Mouse (Mus musculus): ENCODE results near the gene Tmem163.

Gene Tmem163

DNA sequence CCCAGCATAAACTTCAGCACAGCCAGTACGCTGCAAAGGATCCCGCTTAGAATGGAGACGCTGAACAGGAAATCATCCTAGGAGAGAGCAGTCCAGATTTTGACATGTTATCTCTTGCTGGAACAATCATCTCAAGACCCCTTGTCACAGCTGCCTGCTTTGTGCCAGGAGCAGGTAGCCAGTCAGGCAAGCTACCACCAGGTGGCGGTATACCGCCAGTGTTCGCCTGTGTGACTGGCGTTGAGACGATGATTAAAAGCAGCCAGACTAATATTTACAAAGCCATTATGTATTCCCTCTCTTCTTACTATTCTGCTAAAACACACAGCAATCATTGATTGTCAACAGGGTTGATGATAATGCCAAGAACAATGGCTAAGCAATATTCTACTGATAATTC is 179.1 kb downstream of the Tmem163 start:
- peak; percentile 72 for DNase-seq (ENCODE audit: low read depth, low spot score)

DNA sequence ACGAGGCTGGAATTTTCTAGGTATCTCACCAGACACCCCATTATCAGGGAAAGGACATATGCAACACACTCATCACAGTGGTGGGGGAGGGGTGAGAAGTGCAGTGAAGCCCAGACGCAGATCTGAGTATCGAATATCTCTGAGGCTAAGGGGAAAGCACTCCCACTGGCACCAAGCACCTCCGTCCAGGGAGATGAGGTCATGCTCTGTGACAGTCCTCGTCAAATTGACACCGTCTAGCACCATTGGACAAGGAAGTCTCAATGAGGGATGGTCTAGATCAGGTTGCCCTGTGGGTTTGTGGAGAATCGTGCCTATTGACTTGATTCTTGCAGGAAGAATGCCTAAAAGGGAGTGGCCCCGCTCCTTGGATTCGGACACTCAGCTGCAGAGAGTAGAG is 180.6 kb downstream of the Tmem163 start:
- peak; percentile 42 for DNase-seq (ENCODE audit: low read depth, low spot score)

DNA sequence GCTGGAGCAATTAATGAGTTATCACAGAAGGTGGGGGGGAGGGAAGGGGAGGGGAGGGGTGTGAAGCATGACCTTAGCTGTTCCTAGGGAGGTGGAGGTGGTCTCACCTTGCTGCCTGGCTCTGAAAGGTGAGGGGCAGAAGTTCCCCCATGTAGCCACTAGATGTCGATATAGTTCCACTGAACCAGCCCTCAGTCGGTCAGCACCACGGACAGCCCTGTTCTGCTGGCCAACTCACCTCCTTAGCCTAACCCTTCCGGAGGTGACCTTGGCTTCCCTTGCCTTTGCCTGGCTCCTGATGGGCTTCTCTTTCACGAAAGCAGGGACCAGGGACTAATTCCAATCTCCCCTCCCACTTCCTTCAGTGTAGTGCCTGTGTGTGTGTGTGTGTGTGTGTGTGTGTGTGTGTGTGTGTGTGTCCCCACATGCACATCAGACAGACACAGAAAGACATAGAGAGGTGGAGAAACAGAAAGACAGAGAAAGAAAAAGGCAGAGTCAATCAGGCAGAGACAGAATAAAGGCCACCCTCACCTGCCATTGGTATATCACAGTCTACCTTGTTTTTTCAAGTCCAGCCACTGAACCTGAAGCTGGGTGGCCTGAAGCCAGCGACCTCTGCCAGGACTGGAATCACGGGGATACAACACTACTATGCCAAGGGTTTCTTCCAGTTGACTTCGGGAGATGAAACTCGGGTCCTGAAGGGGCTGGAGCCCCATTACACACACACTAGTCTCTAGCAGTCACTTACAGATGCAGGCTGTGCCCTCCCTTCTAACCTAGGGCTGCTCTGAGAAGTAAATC is 182.4 kb downstream of the Tmem163 start:
- peak; percentile 75 for DNase-seq (ENCODE audit: low read depth, low spot score)

DNA sequence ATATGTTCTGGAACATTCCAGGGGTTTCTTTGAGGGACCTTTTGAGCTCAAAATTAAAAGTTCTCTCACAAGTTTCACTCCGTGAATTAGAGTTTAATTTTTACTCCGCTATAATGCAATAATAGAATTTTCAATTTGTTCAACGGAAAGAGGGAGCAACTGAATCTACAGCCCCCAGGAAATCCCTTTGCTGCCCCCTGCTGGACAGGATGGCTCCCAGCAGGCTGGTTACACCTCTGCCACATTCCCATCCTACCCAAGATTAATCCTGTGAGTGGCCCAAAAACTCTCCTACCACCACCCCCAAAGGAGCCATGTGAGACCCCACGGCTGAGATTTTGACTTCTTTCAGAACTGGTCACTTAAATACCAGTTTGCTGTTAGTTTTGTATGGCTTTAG is 192.2 kb downstream of the Tmem163 start:
- peak; percentile 68 for DNase-seq (ENCODE audit: low read depth, low spot score)

DNA sequence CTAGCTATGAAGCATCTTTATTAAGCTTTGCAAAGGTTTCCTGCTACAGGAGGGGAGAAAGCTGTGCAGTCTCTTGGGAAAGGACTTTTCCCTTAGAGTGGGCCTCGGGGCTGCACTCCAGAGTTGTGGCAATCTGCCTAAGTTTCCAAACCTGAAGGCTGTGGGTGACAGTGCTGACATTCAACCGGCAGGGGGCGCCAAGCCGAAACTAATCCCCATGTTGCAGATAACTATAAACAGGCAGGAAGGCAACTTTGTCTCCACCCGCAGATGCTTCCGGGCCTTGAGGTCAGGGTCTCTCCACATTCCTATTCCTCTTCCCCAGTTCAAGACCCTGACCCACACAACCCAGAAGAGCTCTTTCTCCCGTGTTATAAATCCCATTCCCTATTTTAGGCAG is 194.5 kb downstream of the Tmem163 start:
- DNase-seq (ENCODE audit: low read depth, low spot score), result peak; percentile 79

DNA sequence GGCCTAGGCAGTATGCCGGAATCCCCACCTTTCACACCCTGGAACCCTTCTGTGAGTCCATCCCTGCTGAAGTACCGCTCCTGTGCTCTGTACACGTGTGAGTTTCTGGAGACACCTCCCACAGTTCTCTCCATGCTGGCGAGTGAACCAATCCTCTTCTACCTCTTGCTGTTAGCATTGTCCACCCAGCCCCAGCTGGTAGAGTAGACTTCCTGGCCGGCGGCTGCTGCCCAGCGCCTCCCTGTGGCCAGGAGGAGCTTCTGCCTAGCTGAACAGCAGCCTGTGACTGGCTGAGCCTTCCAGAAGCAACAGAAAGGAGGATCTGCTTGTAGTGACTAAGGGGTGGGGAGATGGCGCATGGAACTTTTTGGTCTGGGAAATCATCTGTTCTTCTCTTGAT is 195.2 kb downstream of the Tmem163 start:
- peak; percentile 77 for DNase-seq (ENCODE audit: low read depth, low spot score)

DNA sequence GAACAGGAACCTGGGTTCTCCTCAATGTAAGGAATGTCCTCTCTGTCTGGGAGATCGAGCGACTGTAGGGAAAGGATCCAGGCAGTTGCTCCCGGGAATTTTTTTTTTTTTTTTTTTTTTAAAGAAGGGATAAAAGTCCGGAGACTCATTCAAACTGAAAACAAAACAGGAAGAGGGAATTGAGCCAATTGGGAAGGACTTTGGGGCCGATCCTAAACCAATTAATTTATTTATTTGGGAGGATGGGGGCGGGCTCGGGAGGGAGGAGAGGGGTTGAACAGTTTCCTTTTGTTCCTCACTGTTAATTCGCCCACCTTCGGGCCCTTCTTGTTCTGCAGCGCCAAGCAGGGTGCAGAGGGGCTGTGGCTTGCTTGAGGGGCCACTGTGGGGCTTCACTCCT is 196.4 kb downstream of the Tmem163 start:
- peak; percentile 28 for DNase-seq (ENCODE audit: low read depth, low spot score)

DNA sequence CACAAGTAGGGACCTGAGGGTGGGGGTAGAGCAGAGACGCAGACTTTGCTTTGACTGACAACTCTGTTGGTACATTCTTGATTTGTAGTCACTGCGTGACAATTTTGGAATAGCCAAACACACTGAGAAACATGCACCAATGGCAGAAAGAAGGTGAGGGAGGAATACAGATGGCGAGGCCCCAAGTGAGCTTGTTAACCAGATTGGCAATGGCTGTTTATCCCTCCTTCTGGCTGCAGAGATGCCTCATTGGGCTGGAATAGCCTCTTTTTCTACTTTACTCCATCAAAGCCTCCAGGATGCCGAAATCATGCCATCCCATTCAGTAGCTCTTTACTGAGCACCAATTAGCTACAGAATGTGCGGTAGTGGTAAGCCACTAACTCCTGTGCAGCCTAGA is 203.6 kb downstream of the Tmem163 start:
- DNase-seq (ENCODE audit: low read depth, low spot score), result no peak

DNA sequence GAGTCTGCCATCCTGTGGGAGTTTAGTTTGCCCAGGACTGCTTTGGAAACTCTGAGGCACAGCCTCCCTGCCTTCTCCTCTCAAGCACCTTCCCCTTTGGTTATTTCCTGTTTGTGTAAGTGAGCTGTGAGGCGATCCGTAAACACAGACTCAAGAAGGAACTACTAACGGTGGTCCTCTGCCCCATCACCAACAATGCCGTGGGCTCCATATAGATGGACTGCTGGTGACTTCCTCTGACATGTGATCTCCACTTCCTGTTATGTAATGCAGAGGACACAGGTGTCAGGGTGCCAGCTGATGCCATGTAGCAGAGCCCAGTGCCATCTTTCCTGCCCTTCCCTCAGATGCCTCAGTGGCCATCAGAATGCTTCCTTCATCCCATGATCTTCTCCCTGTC is 209.2 kb downstream of the Tmem163 start:
- no peak for DNase-seq (ENCODE audit: low read depth, low spot score)

DNA sequence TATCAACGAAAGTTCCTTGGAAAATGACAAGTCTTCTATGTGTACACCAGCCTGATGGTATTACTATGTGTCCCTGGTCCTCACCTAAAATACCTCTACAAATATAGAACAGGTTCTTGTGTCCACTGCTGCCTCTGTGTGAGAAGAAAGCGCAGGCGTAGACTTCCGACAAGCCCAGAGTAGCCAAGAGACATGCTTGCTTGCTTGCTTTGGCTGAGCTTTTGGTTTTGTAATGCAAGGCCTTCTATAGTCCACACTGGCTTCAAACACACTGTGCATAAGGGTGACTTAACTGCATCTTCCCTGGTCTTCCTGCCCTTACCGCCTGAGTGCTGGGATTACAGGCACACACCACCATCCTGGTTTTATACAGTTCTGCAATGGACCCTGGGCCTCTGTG is 212.1 kb downstream of the Tmem163 start:
- no peak for DNase-seq (ENCODE audit: low read depth, low spot score)

DNA sequence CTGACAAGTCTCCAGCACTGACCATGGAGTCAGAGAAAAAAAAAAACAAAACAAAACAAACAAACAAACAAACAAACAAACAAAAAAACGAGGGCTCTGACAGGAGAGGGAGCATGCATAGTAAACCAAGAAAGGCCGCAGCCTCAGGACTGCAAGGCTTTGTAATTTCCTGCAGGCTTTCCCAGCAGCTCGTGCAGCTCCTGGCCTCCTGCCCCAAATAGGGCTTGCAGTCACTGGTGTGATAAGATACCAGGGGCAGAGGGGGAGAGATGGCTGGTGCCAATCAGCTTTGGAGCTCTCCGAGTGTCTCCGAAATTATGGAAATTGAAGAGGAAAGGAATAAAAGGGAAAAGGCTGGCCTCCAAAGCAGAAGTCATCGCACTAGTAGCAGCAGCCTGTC is 214.1 kb downstream of the Tmem163 start:
- no peak for DNase-seq (ENCODE audit: low read depth, low spot score)

DNA sequence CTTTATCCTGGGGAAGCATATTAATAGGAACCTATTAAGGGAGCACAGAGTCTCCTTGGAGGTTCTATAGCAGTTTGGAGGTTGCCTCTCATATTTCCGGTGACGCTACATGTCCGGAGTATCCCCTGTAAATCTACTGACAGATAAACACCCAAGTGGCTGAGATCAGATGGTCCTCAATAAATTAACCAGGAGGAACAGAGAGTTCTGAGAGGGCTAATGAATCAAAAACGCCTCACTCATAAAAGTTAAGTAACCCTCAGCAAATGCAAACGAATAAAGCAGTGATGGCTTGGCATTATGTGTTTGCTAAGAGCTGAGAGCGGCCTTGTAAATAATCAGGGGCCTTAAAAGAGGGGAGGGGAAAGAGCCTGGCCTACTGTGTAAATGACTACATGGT is 215.3 kb downstream of the Tmem163 start:
- no peak for DNase-seq (ENCODE audit: low read depth, low spot score)

DNA sequence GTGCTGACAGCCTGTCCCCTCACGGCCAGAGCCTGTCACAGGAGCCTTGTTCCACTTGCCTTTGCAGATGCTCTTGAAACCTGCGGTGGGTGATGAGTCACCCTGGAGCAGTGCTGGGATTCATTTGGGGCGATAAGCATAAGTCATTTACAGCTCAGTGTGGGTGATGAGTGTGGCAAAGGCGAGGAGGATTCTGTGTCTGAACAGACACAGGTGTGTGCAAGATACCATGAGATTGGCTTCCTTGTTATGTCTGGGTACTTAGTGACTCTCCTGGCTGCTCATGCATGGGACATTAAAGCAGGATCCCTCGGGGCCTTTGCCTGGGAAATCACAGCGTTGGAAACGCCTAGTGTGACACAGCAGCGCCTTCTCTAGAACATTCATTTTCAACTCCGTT is 218.3 kb downstream of the Tmem163 start:
- DNase-seq (ENCODE audit: low read depth, low spot score), result no peak

DNA sequence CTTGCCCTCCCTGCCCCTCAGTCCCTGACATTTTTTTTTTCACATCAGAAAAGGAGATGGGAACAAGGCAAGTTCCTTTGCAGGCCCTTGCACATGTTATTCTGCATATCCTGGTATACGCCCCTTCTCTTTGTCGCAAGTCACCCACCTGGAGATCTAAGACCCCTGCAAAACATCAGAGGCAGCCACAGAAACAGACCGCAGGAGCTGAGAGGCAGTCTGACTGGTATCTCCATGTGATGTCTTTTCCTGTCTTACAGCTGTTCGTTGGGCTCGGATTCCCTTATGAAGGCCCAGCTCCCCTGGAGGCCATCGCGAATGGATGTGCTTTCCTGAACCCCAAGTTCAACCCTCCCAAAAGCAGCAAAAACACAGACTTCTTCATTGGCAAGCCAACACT is 219.8 kb downstream of the Tmem163 start:
- peak; percentile 25 for DNase-seq (ENCODE audit: low read depth, low spot score)

DNA sequence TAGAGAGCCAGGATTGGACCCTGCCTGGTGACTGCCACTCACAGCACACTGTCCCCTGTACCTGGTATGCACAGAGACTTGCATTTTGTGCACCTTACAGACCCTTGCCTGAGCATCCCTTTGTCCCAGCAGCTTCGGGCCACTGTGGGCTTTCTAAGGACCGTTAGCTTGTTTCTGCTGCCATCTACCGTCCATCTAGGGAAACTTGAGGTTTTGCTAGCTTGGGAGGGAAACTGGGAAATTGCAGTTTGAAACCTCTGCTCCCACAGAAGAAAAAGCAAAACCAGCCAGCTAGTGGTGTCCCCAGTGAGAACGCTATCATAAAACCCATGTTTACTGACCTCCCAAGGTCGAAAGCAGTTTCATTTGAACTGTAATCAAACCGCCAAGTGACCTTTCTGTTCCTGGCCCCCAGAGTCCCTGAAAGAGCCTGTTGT is 220.3 kb downstream of the Tmem163 start:
- peak; percentile 71 for DNase-seq (ENCODE audit: low read depth, low spot score)

DNA sequence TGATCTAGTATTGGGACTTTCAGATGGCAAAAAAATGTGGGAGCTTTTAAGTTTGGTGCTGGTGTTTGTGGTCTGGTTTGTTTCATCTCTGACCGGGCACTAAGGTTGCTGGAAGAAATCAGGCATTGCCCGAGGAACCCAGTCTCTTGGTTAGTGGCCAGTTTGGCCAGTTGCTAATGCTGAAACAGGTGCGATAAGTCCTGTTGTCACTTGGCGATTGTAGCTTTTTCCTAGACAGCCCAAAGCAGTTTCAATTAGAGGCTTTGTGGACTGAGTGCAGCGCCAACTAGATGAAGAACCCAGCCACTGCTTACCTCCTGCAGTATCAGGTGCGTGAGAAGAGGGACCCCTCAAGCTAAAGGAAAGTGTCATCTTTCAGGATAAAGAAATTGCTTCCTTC is 226.0 kb downstream of the Tmem163 start:
- no peak for DNase-seq (ENCODE audit: low read depth, low spot score)

DNA sequence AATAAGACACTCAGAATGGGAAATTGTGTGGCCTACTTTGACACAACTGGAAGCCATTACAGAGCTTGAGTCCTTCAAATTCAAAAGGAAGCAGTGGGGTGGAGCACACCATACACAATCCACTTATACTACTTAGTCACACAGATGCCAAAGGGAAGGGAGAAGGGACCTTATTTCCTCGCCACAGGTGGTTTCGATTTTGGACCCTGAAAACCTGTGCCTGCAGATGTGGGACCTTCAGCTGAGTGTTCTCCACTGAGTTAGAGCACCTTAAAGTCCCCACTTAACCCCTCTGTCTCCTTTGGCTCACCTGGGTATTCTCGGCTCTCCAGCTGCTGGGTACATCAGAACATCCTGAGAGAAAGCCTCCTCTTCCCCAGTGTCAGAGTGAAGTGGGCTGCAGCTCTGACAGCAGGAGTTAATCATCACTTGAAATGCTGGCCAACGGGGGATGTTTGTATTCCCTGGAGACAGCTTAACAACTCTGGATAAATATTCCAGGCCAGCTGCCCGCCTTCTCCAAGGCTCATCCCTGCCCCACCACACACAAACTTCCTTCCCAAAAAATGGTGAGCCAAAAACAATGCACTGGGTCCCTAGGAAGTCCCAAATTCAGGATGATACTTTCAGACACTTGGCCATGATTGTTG is 234.4 kb downstream of the Tmem163 start:
- DNase-seq (ENCODE audit: low read depth, low spot score), result no peak

DNA sequence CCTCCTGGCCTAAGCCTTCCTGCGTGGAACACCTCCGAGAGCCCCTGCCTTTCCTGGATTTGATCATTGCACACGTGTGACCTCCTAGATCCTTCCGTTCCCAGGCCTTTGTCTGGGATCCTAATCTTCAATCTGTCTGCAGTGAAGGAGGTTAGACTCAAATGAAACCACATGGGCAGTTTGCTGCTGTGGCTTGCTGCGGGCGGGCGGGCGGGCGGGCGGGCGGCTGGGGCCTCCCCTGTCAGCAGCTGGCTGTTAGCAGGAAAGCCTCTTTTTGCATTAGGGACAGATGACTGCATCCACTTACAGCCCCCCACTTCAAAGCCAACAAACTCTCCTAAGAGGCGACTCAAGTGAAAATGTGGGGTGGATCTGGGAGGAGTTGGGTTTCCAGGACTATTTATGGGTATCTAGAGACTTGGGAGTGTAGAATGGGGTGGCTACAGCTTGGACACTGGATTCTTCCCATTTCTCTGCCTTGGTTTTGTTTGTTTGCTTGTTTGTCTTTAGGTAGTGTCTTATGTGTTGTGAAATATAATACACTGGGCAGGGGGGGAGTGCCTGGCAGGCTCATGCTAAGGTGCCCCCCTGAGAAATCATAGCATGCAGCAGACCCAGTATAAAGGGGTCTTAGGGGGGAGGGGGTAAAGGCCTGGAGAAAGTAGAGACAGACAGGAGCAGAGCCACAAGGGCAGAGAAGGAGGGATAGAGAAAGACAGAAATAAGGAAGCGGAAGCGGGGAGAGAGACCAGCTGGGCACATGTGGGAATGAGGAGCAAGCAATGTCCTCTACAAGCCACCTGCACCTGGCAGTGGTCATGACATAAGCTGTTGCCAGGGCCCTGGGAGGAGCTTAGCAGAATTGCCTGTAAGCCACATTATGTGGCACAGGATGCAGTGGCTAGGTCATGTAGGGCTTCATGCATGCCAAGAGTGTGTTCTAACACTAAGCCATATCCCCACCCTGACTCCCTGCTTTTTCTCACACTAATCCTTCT is 236.2 kb downstream of the Tmem163 start:
- DNase-seq (ENCODE audit: low read depth, low spot score), result no peak

DNA sequence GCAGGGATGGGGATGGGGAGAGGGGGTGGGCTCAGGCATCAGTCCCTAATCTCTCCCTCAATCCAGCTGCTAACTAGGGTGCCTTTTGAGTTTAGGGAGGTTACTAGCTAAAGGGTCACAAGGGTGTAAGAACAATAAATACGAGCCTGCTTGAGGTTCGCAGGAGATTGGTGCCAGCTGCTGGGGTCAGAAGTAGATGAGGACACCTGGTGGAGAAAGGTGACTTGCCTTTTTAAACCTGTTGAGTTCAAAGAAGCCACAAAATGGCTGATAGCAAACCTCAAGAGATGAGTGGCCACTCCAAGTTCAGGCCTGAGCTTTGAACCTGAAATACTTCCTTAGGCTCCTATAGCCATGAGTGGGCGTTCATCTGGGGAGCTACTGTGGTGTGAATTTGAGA is 237.6 kb downstream of the Tmem163 start:
- no peak for DNase-seq (ENCODE audit: low read depth, low spot score)

DNA sequence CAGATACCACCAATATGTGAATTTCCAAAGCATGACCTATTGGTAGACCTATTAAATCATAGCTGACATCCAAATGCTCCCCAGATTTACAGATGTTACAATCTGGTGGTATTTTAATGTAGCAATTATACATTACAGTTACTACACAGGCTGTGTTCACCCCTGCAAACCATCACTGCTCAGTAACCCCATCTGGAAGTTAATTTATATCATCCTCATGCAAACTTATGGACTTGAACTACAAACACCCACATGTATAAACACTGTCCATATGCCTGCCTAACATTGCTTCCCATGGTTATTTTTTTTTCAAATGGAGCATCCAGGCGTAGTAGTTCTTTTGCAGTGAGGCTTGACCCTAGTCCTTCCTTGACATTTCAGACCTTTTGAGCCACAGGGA is 238.3 kb downstream of the Tmem163 start:
- DNase-seq (ENCODE audit: low read depth, low spot score), result no peak

DNA sequence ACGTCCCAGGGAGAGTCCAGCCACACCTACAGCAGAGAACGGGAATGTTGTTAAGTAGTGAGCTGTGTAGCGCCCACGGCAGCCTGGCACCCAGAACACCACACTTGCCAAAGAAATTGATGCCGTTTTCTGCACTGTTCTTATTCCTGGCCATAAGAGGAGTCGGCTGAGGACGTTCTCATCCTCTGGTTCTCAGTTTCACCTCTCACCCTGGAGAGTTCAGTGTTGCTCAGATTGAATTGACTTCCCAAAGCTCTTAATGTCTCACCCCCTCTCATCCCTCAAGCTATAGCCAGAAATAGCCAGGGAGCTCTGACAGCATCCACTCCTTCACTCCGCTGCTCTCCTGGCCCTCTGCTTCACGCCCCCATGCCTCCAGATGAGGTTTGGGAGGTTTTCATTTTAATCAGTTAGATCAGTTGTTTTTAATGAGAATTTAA is 239.9 kb downstream of the Tmem163 start:
- no peak for DNase-seq (ENCODE audit: low read depth, low spot score)

DNA sequence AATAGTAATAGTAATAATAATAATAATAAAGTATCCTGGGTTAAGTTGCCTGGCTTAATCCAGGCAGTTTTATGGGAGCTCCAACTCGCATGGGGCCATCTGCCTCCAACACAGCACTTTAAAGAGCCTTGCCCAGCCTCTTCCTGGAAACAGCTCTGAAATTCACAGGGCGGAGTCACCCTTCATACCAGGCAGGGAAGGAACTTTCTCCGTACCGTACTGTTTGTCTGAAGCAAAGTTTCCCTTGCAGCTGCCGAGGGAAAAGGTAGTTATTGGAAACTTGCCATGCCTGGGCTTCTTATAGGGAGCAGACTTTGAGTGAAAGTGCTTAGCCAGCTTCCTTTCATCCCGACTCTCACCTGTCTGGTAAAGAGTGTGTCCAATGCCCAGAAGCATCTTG is 242.3 kb downstream of the Tmem163 start:
- no peak for DNase-seq (ENCODE audit: low read depth, low spot score)
